Mouse (Mus musculus) T-helper 2 cell (primary cell): ENCODE measurements around the gene Casp14.
"Not testable (repeated sequence)": the region's sequence is repeated elsewhere in the genome, so short reads cannot be mapped to it uniquely, and the experiment has no call there.

Experiments
- in situ Hi-C: fragments of 300-600 bp; cut with MboI, MseI; formaldehyde crosslinking; loops from one replicate; pipeline ENCODE4 v1.15.1; 2025; ENCODE audit warnings: high pct_unique_total_duplicates

The Casp14 gene

DNA sequence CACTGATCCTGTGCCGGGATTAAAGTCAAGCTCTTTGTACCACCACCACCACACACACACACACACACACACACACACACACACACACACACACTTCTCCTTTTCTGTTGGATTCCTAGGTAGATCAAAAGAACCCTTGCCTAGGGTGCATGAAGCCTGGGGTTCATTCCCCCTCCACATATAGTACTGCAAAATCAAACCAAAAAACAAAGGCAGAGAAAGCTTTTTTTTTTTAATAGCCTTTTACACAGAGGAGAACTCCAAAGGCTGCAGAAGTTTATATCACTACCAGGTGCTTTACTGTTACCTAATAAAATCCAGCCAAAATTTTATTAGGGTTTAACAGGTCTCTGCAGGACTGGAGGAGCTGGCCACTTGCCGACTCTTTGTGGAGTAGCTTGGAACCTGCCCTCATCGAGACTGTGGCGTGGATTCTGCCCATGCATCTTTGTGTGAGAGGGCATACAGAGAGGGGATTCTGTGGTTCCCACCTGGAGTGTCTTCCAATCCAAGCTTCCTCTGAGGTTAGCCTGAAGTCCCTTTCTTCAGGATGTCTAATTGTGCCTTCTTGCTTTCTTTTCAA lies 31.0 kb downstream of the Casp14 start:
- in situ Hi-C loops, result no loop called here

DNA sequence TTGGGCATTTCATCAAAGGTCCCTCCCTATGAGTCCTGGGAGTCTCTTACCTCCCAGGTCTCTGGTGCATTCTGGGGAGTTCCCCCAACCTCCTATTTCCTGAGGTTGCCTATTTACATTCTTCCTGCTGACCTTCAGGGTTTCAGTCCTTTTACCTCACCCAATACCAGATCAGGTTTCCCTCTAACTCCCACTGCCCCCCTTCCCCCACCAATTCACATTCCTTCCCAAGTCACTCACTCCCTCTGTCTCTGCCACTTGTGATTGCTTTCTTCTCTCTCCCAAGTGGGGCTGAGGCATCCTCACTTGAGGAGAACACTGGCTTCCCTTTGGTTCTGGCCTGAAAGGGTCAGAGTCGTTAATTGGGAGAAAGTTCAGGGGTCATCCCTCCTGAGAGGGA lies 48.0 kb downstream of the Casp14 start:
- in situ Hi-C loops, result not testable (repeated sequence)

GRCm38 (mm10) chr10:78666696-78667095 lies 51.4 kb downstream of the Casp14 start:
- in situ Hi-C loops, result not testable (repeated sequence)

DNA sequence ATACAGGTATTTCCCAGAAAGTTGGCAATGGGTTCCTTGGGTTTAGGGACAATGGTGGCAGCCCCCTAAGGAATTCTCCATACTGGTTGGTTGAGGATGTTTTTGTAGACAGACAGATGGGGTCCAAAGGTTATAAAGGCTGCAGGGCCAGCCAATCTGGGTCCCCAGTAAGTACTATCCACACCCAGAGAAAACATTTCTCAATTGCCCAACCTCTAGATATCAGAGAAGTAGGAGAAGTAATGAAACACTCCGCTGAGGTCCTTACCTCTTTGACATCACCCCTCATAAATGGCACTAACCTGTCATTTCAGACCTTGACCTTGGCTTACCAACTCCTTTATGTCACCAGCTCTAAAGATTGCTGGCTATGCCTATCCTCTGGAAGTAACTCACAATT lies 53.5 kb downstream of the Casp14 start:
- in situ Hi-C loops, result no loop called here
